Mouse (Mus musculus) adipocyte (in vitro differentiated cells): ENCODE data around the gene Rabl6.
A peak's percentile ranks its signal among the peaks of the same experiment; 100 is the strongest.

ENCODE experiments used
- DNase-seq: peaks from one replicate; pipeline ENCODE4 v3.0.0-alpha.2; 2016; ENCODE audit warnings: low spot score

The Rabl6 gene

DNA sequence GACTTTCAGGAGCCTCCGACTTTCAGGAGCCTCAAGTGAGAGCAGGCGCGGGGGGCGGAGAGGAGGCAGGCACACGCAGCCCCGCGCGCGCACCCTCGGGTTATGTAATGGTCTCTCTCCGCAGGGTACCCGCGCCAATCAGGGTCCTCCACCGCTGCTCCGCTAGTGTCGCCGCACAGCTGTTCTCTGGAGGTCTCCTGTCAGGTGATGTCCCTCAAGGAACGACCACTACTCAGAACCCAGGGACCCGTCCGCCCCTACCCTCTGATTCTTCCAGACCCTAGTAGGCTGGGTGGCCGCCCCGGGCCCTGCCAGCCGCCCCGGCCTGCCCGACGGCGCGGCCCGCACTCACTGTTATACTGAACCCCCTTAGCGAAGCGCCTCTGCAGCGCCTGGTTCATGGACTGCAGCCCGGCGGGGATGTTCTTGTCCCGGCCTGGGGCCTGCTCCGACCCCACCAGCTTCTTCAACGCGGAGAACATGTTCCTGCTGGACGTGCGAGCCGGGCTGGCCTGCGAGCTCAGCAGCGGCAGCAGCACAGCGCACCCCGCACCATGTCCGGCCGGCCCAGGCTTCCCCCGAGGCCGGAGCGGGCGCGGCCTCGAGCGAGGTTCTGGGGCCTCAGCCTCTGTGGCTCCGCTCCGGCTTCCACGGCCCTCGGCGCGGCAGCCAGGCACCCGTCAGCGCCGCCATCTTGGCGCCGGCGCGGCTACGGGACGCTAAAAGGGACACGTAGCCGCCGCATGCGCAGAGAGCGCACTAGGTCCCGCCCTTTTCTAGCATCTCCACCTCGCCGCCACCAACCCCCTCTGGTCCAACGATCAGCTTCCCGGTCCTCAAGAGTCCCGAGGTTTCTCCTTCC lies at the start of gene Rabl6:
Gene Rabl6 (minus strand): TSS at position 761 of the 862 bp plus-strand sequence.
- DNase-seq, result peak; percentile 87

DNA sequence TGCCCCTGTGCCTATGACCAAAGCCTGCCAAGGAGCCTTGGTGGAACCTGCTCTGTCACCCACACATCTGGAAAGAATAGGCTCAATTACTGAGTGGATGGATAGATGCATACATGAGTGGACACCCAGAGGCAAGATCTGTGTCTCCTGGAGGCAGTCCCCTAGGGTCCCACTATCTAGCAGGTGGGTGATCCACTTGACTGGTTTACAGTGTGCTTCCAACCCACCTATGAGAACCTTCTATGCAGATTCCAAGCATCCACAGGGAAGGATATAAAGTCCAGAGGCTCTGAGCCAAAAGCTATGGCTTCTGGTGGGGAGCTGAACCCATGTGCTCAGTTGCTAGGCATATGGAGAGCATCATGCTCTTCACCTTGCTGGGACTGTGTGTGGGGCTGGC lies 49.3 kb upstream of the Rabl6 start, which contains the start of gene Lcn5:
Gene Lcn5 (plus strand): TSS at position 301 of the 400 bp plus-strand sequence.
- DNase-seq, result no peak

DNA sequence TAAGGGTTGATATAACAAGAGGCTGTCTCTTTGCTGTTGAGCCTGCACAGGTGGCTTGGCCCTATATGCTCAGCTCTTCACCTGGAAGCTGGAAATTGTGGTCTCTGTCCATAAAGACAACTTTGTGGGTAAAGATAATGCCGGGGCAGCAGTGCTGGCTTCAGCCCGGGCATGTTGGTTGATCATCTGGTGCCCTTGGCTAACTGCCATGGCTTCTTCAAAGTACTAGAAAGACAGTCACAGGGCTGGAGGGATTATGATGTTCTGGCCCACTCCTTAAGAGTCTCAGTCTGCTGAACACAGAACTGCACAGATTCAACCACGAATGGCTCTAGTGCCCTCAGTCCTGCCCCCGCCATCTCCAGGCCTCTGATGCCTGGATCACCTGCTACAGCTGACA lies 48.9 kb upstream of the Rabl6 start:
- no peak for DNase-seq

DNA sequence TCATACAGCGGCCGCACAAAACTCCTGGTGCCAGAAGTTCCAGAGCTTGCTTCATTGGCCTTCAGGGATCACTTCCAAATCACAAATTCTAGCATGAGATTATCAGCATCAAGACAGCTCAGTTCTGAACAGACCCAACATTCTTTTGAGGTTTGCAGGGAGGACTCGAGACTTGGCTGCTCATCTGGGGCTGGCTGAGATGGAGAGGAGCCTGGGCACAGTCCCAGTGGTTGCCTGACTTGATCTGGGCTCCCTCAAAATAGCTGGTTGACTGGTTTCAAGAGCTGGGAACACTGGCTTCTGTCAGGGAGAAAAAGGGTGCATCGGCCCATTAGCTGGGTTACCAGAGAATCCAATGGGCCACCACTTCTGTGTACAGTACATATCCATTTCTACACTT lies 48.4 kb upstream of the Rabl6 start:
- DNase-seq, result peak; percentile 6

DNA sequence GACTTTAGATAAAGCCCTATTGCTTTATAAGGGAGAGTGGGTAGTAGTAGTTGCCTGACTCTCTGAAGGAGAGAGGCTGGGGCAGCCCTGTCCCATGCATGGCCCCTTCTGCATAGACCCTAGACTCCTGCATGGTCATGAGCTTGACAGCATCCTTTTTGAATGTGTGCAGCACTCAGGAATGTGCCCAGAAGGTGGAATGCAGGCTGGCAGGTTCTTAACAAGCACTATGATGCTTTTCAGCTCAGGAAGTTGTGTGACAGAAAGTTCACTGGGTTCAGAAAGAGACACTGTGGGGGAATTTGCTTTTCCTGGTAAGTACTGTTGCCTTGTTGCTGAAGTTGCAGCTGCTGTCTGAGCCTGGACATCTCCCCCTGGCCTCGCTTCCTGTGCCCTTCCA lies 46.2 kb upstream of the Rabl6 start:
- DNase-seq, result no peak

DNA sequence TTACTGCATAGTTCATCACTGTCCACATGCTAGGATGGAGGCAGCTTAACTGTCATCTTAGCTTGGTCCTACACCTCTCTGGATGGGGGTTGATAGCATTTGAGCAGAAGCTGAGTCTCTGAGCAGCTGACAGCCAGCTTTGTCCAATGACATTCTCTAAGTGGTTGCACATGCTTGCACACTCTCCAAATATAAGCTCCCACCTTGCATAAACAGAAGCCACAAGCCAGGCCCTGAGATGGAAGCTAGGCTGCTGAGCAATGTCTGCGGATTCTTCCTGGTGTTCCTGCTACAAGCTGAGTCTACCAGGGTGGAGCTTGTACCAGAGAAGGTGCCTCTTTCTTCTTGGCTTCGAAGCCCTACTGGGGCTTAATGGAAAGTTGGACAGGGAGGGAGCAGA lies 44.6 kb upstream of the Rabl6 start, which contains the start of gene Lcn8:
Gene Lcn8 (plus strand): TSS at position 219 of the 400 bp plus-strand sequence.
- DNase-seq, result no peak

DNA sequence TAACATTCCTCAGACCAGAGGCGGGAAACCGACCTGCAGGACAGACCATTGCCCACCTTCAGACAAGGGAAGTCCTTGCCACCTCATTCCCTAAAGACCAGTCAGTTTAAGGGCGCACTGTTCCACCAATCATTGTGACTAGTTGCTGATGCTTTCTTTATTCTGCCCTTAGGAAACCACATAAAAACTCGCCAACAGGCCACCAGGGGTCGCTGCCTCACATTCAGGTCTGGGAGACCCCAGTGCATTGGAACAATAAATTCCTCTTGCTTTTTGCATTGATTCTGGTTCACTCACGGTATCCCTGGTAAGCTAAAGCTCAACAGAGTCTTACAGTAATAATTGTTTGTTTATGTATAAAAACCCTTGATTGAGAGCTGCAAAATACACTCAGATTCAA lies 31.6 kb upstream of the Rabl6 start:
- DNase-seq, result peak; percentile 18

DNA sequence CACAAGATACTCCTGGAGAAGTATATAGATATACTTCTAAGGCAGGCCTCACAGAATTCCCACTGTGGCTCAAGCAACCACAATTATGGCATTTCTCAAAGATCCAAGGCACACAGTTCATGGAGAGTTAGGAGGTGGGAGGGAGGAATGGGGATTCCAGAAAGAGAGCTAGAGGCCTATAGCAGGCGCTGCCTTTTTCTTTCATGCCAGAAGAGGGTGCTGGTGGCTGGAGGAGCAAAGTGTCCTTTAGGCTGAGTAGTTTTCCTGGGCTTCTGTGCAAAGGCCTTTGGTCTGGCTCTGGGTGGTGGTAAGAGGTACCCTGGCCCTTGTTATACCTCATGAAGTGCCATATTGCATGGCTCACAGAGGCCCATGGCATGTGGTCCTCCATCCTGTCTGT lies 25.7 kb upstream of the Rabl6 start:
- no peak for DNase-seq

DNA sequence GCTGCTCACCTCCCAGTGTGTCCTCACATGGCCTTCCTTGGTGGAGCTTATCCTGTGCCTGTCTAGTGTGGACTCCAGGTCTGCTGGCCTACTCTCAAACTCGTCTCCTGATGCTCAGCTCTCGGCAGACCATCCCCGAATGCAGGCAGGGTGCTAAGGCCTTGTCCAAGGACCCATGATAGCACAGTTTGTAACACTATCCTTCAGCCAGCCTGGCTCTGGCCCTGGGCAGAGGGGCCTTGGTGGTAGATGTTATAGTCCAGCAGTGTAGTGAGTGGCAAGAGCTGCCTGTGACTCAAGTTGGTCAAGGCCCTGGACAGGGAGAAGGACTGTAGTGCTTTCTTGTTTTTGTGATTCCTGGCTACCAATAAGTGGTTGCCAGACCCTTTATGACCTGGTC lies 25.3 kb upstream of the Rabl6 start:
- DNase-seq, result no peak

DNA sequence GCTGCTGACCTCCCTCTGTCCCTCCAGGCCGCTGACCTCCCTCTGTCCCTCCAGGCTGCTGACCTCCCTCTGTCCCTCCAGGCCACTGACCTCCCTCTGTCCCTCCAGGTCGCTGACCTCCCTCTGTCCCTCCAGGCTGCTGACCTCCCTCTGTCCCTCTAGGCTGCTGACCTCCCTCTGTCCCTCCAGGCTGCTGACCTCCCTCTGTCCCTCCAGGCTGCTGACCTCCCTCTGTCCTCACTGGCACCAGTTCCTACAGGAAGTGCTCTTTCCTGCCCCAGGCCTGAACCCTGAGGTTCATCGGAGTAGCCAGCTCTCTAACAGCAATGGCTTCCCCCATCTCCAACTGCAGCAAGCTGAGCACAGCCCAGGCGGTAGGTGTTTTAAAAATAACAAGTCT lies 20.4 kb upstream of the Rabl6 start:
- DNase-seq, result no peak

DNA sequence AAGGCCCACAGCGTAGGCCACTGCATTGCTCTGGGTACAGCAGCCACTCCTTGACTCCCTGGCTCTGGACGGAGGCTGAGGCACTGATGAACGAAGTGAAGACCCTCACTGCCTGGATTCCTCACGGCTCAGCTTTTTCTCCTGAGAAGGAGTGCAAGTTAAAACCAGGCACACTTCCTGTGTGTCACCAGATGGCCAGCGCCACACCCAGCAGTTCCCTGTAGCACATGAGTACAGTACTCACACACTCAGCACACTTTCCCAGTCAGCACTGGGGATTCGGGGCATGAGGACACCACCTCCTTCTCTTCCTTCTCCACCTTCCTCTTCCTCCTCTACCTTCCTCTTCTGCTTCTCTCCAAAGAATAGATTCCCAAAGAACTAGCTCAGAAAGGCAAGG lies 19.5 kb upstream of the Rabl6 start, which contains the start of gene Fcna:
Gene Fcna (minus strand): TSS at position 220 of the 400 bp plus-strand sequence.
- DNase-seq, result no peak

DNA sequence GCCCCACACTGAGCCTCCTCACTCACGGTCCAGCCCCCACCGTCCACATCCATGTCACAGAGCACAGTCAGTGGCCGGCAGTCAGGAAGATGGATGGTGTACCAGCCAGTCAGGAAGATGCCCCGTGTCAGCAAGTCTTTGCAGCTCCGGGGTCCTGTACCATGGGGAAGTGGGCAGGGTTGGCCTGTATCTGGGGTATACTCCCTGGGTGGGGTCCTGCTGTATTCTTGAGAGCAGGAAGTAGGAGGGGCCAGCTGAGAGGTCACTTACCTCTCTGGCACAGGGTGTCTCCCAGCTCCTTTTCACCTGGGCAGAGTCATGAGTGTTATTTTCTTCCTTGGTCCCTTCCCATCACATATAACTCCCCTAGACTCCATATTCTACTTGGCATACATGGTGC lies 17.7 kb upstream of the Rabl6 start:
- no peak for DNase-seq

DNA sequence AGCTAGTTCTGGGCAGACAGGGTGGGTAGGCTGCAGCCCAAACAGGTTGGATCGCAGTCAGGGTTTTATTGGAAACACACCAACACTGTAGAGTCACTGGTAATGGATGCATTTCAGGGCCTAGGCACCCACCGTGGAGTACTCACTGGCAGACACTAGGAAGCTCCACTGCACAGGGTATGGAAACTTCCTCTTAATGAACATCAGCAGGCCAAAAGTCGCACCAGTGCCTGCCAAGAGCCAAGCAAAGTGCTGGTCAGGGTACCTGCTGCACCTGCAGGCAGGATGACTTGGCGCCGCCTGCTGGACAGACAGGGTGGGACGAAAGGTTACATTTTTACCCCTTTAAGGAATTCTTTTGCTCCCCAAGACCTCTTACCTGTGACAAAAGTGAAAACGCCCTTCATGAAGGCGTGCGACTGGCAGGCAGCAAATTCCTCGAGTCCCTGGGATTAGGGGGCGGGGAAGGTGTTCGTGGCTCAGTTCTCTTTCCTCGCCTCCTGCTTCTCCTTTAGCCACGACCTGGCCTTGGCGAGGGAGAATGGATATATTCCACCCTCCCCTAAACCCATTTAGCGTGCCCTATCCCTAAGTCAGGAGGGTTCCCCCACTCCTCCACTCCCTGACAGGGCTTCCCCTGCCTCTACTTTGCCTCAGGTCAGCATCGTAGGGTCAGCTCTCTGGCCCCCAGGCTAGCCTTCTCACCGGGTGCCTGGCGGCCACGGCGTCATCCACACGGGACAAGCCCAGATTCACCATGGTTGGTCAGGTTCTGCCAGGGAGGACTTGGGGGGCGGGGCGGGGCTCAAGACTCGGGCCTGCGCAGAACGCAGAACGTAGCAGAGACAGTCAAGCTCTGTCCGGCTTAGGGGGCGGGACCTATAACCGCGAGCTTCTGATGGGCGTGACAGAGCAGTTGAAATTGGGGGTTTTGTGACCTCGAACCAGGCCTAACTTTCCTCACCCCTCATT lies 13.2 kb upstream of the Rabl6 start, which contains the start of gene Tmem141:
Gene Tmem141 (minus strand): TSS at position 777 of the 972 bp plus-strand sequence.
- DNase-seq, result peak; percentile 80

DNA sequence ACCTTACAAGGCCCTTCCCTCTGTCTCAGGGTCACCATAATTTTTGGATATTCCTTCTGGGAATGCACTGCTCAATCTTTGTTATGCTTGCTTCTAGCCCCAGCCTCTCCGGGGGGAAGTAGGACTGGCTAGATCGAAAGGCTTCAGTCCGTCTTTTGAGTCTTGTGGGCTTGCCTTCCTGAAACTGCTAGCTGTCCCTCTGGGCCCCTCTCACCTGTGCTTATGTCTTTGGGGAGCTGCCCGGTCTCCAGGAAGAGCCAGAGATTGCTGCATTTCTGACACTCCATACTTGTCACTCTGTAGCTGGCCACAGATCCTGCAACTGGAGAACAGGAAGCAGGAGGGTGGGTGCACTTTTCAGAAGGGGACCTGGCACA lies 12.5 kb upstream of the Rabl6 start:
- no peak for DNase-seq

DNA sequence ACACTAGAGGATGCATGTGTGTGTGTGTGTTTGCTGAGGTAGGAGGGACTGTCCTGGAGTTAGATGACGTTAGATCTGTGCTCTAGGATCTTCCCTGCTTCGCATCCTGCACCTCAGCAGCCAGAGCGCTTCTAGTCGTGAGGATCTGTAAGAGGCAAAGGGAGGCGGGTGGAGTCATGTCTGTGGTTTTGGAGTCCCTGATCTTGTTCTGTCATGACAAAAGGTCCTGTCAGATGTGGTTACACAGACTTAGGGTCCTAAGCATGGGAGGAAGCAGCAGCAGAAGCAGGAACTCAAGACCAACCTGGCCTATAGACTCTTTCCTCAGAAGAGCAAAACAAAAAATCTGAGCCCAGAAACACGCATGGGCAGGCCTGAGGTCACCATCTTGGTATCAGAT lies 12.1 kb upstream of the Rabl6 start:
- DNase-seq, result no peak

DNA sequence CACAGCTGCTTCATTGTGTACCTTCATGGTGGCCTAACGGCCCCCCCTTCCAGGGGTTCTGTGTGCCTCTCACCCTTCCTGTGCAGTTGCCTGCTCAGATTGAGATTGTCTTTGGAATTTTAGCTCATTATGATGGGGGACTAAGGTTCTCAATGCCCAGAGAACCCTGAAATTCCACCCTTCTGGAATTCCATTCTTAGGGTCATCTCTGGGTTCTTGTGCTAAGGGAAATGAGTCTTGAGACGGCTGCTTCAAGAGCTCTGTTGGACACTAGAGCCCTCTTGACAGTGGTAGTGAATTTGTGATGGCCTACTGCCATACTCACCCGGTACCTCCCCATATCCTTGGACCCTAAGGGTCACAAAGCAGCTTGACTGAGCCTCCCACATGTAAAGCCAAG lies 9.3 kb upstream of the Rabl6 start, which contains the start of gene Ccdc183:
Gene Ccdc183 (minus strand): TSS at position 101 of the 400 bp plus-strand sequence.
- no peak for DNase-seq

DNA sequence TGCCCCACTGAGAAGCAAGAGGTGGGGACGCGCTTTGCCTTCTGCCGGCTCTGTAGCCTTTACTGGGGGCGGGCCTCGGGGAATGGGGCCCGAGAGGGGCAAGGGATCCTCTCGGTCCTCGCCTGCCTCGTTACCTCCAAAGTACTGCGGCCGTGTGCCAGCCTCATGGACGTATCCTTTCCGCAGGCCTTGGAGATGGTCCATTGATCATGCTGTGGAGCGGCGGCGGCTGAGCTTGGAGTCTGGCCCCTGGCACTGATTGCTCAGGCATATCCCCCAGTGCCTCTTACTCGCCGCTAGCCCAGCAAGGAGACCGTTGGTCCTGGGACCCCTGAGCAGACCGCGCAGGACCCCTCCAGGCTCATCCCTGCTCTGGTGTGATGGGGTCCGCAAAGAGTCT lies 8.1 kb upstream of the Rabl6 start:
- no peak for DNase-seq

DNA sequence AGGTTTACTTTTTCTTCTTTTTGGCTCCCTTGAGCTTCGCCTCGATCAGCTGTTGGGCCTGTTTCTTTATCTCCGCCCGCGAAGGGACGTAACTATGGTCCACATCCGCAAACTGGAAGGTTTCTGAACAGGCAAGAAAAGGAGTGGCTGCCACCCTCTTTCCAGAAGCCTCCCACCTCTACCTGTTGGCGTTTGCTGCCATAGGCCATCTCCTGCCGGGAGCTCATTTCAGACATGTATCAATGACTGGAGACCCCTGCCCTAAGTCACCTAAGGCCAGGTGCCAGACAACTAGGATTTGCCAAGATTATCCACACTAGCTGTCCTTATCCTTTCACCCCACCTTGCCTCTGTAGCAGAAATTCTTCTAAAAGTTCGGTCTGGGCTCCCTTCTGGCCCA lies 350 bp upstream of the Rabl6 start:
- no peak for DNase-seq

DNA sequence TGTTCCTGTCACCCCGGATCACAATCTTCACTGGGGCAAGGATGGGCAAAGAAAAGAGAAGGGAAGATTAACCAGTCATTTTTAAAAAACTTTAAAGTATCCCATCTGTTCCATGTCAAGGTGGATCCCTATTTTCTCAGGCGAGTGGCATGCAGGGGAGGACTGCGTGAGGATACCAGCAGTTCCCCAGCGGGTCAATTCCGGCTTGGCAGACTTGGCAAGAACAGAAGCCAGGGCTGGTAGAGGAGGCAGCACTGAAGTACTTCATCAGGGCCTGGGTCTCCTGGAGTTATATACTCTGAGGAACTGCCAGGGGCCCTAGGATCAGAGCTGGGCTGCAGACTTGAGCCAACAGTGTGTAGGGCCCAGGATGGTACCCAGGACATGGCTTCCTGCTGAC lies 5.8 kb downstream of the Rabl6 start:
- no peak for DNase-seq

DNA sequence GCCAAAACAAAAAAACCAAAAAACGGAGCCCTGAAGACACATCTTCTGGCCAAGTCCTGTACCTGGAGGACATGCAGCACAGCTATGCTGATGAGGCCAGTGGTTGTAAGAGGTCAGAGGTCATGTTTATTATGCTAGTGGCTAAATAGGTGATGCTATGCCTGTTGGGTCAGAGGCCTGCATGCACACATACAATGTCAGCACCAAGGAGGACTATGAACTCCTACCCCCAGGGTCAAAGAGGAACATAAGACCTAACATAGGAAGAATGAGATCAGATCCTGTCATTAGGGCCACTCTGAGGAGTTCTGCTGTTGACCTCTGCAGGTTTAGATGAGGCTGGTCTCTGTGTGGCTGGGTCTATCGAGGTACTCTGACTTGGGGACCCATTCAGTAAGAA lies 8.3 kb downstream of the Rabl6 start:
- no peak for DNase-seq

DNA sequence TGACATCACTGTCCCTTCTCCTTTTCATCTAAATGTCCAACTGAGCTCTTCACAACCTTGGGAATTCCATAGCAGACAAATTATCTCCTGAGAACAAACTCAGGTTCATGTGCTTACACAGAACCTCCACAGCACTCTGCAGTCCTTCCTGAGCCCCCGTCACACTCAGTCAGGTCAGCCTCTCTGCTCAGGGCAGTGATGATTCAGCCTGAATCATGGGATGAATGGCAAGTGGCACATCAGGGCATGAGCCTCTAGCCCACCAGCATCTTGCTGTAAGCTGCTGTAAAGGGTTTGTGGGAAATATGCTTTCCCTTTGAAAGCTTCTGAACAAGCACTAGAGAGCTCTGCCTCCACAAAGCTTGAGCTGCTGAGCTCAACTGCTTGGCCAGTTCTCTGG lies 9.6 kb downstream of the Rabl6 start:
- no peak for DNase-seq

DNA sequence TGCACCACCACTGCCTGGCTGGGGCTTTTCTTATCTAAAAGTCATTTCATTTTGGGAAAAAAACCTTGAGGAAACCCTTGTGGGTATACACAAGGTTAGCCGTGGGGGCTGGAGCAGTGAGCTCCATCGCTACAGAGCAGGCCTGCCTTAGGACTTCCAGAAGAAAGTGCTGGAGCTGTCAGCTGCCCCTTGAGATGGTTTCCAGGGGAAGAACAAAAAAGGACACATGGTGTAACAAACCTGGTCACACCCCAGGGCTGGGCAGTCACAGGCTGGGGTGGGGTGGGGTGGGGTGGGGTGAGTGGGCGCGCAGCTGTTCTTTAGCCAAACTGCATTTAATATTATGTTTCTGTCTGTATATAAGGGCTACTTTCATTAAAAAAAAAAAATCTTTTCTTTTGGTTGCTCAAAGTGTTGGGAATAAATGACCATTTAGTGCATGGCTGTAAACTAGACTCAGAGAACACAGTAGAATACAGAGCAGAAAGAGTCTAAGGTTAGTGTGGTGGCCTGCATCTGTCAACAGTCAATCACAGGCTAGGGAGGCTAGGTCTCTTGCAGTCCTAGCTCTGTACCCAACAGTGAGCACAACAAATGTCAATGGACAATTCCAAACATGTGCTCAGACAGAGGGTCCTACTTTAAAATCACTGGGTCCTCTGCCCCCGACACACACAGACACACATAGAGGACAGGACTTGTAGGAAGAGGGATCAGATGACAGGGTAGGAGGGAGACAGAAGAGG lies 11.4 kb downstream of the Rabl6 start:
- no peak for DNase-seq
